Mouse (Mus musculus) myocyte (in vitro differentiated cells): ENCODE measurements around the gene Fam19a5.

Experiments used
- CEBPB ChIP-seq: IDR thresholded peaks from 2 replicates; pipeline ENCODE4 v1.6.1; 2011; ENCODE audit warnings: mild to moderate bottlenecking, moderate library complexity; ENCODE audit not compliant: poor library complexity, insufficient read depth, severe bottlenecking
- E2F4 ChIP-seq: IDR thresholded peaks from one replicate; pipeline ENCODE4 v1.6.1; 2011; ENCODE audit warnings: mild to moderate bottlenecking, control low read depth, moderate library complexity; ENCODE audit not compliant: insufficient read depth
- MAX ChIP-seq: IDR thresholded peaks from one replicate; pipeline ENCODE4 v1.6.1; 2011; ENCODE audit warnings: low read depth, mild to moderate bottlenecking, control low read depth
- MYOD1 ChIP-seq, 3 experiments: IDR thresholded peaks; one replicate each; pipeline ENCODE4 v1.6.1; 2011; ENCODE audit warnings: control low read depth in 2 of 3, low read depth in 2 of 3, mild to moderate bottlenecking in 2 of 3, moderate library complexity in 1 of 3; ENCODE audit not compliant: insufficient read length in 2 of 3, control insufficient read depth in 1 of 3
- POLR2A ChIP-seq: IDR thresholded peaks from one replicate; pipeline ENCODE4 v1.6.1; 2011; ENCODE audit warnings: low read depth, mild to moderate bottlenecking, control low read depth, moderate library complexity; ENCODE audit not compliant: insufficient read length
- POLR2AphosphoS2 ChIP-seq: IDR thresholded peaks from one replicate; pipeline ENCODE4 v1.6.1; 2011; ENCODE audit warnings: low read depth, control low read depth; ENCODE audit not compliant: insufficient read length
- SRF ChIP-seq: IDR thresholded peaks from one replicate; pipeline ENCODE4 v1.6.1; 2011; ENCODE audit warnings: low read depth; ENCODE audit not compliant: control insufficient read depth, insufficient read length
- TCF3 ChIP-seq: IDR thresholded peaks from one replicate; pipeline ENCODE4 v1.6.1; 2011; ENCODE audit warnings: low read depth, control low read depth; ENCODE audit not compliant: insufficient read length
- USF1 ChIP-seq: IDR thresholded peaks from one replicate; pipeline ENCODE4 v1.6.1; 2011; ENCODE audit warnings: low read depth, mild to moderate bottlenecking, control low read depth, moderate library complexity

DNA sequence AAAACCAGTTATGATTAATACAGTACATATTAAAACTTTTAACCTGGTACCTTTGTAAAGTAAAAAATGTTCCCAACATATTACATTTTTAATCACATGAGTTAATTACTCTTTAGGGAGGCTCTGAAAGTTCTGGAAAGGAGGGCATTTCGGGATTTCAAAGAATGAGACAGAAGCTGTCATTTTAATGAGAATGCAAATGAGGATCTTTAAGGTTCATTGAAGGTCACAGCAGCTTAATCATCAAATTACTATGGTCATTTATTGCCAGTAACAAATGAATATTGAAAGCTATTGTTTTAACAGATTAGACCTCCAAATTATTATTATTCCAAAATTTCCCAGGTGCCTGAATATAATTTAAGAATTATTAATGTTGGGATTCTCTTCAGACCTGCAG lies 59.2 kb downstream of the Fam19a5 start:
- TF ChIP-seq POLR2A (no peak), USF1 (no peak), CEBPB (no peak), MYOD1 (IDR thresholded peaks at IDR 0.05; ENCODE audit: control insufficient read depth in 1 of 3, insufficient read length in 2 of 3, low read depth in 2 of 3) (no peak), E2F4 (no peak), SRF (no peak), MAX (no peak), TCF3 (no peak), POLR2AphosphoS2 (no peak)
